In the genomic region with DNA sequence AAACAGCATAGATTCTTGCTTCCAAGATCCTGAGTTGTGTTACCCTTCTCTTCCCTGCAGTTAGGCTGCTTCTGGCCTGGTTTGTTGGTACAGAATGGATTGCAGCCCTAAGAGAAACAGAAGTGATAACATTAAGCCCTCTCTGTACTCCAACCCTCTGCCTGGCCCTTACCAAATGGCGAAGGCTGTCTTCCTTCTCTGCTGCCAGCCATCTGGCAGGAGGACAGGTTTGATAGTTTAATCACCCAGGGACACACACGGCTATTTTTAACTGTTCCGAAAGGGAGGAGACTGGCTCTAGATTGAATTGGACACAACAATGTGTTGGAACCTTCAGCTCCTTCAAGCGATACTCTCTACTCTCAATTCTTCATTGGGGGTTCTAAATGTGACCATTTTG, we compare ENCODE assay signal across 10 mouse cellular contexts. TPM values are rescaled to one million over a fixed set of nuclear protein-coding genes. Genes with fewer than 3 reads are reported as not detected.
DNase-seq lines count a peak whose midpoint lies in the region; ATAC-seq lines count a peak whose summit lies in the region.
"Had no signal": no experiment of that assay in that cellular context is flagged by ENCODE, and none has a peak within 500 bp of the region (broad histone marks: within the 10 kb centered on the region; RNA-seq: fewer than 3 reads in every experiment).

No protein-coding gene starts in this region.

- H3K36me3 ChIP-seq in liver, embryonic 13.5 days, result no peaks in the 10 kb centered on the region
- no peaks in the 10 kb centered on the region for H3K36me3 ChIP-seq in midbrain, embryonic 11.5 days (ENCODE audit: control insufficient read depth, insufficient read depth, low read length)
- no peaks in the 10 kb centered on the region for H3K36me3 ChIP-seq in limb, embryonic 10.5 days
- H3K36me3 ChIP-seq: embryonic facial prominence, embryonic 12.5 days had no signal

- H3K27me3 ChIP-seq in liver, embryonic 13.5 days, result peaks cover 23% of the 10 kb centered on the region
- H3K27me3 ChIP-seq in midbrain, embryonic 11.5 days (ENCODE audit: control insufficient read depth, insufficient read depth, low read length), result no peaks in the 10 kb centered on the region; the same call in 1 of the 2 replicates
- peaks cover 28% of the 10 kb centered on the region for H3K27me3 ChIP-seq in limb, embryonic 10.5 days (ENCODE audit: low read depth, poor library complexity, severe bottlenecking)
- H3K27me3 ChIP-seq: embryonic facial prominence, embryonic 12.5 days had no signal

- no peak overlapping the region for H3K9ac ChIP-seq in liver, embryonic 13.5 days
- H3K9ac ChIP-seq in midbrain, embryonic 11.5 days (ENCODE audit: low read length), result no peak overlapping the region
- H3K9ac ChIP-seq: embryonic facial prominence, embryonic 12.5 days had no signal

- ATAC-seq in liver, embryonic 13.5 days (ENCODE audit: low read depth), result peak; percentile 73
- ATAC-seq in midbrain, embryonic 11.5 days (ENCODE audit: low FRiP score), result no peak

- no peak overlapping the region for H3K4me2 ChIP-seq in liver, embryonic 13.5 days
- H3K4me2 ChIP-seq in midbrain, embryonic 11.5 days, result no peak overlapping the region
- H3K4me2 ChIP-seq: embryonic facial prominence, embryonic 12.5 days had no signal

- no peak overlapping the region for H3K27ac ChIP-seq in liver, embryonic 13.5 days
- no peak overlapping the region for H3K27ac ChIP-seq in midbrain, embryonic 11.5 days (ENCODE audit: low read depth, low read length)
- H3K27ac ChIP-seq in limb, embryonic 10.5 days, result no peak overlapping the region
- H3K27ac ChIP-seq: embryonic facial prominence, embryonic 12.5 days had no signal

- 44% methylated on average over 4 of the region's 4 CpGs for WGBS in liver, embryonic 13.5 days (ENCODE audit: insufficient replicate concordance)
- 88% methylated on average over 4 of the region's 4 CpGs for WGBS in midbrain, embryonic 11.5 days
- WGBS in limb, embryonic 10.5 days, result 62% methylated on average over 4 of the region's 4 CpGs

- DNase-seq in adrenal gland, postnatal 25 days, result peak; percentile 39
- DNase-seq in cerebellum, adult 8-10 months, result peak; percentile 66
- peak; percentile 64 for DNase-seq in heart, adult 8-10 months (ENCODE audit: low spot score)
- peak; percentile 17 for DNase-seq in liver, embryonic 13.5 days
- no peak for DNase-seq in midbrain, embryonic 11.5 days (ENCODE audit: low spot score, missing footprints)
- no peak for DNase-seq in limb, embryonic 10.5 days (ENCODE audit: low spot score)
- no peak for DNase-seq in layer of hippocampus, postnatal 14 days (ENCODE audit: low spot score in 2 of 2)
- DNase-seq: kidney, adult 11 months; lung, postnatal 36 days had no signal

- no peaks in the 10 kb centered on the region for H3K9me3 ChIP-seq in liver, embryonic 13.5 days (replicated peaks)
- H3K9me3 ChIP-seq in midbrain, embryonic 11.5 days (ENCODE audit: control insufficient read depth, low read length), result no peaks in the 10 kb centered on the region
- H3K9me3 ChIP-seq in limb, embryonic 10.5 days (replicated peaks), result no peaks in the 10 kb centered on the region
- H3K9me3 ChIP-seq: embryonic facial prominence, embryonic 12.5 days had no signal

- no peak overlapping the region for H3K4me3 ChIP-seq in liver, embryonic 13.5 days (replicated peaks)
- H3K4me3 ChIP-seq in midbrain, embryonic 11.5 days (ENCODE audit: low read depth, low read length), result no peak overlapping the region
- no peak overlapping the region for H3K4me3 ChIP-seq in limb, embryonic 10.5 days
- H3K4me3 ChIP-seq: embryonic facial prominence, embryonic 12.5 days had no signal

- peaks cover 9% of the 10 kb centered on the region for H3K4me1 ChIP-seq in liver, embryonic 13.5 days (replicated peaks)
- H3K4me1 ChIP-seq in midbrain, embryonic 11.5 days (ENCODE audit: control insufficient read depth, insufficient read depth, low read length), result no peaks in the 10 kb centered on the region
- H3K4me1 ChIP-seq in limb, embryonic 10.5 days, result peaks cover 11% of the 10 kb centered on the region; the same call in 1 of the 2 replicates
- H3K4me1 ChIP-seq: embryonic facial prominence, embryonic 12.5 days had no signal

RNA-seq across cellular contexts. Expression of gene Strip2, which starts 6.7 kb away (rescaled TPM):
- 1.00 and 1.2 TPM in 2 replicates for total RNA-seq in adrenal gland, postnatal 25 days (2021)
- 10 to 100 TPM; 51.6 to 63.6 (median 58.9) TPM for total RNA-seq in heart, adult 8-10 months (2022)
- polyA plus RNA-seq in liver, embryonic 13.5 days (2015; fragmentation: Nextera tagmentation; extraction: Ambion mirVana), result 0.44 and 0.60 TPM in 2 replicates
- polyA plus RNA-seq in midbrain, embryonic 11.5 days (2014; fragmentation: Nextera tagmentation; extraction: Ambion mirVana), result 0.62 and 0.83 TPM in 2 replicates
- polyA plus RNA-seq in limb, embryonic 10.5 days (2016; fragmentation: Nextera tagmentation; extraction: Ambion mirVana), result 0.60 and 0.95 TPM in 2 replicates
- total RNA-seq in layer of hippocampus, postnatal 14 days (2021), result 10 to 100 TPM; 22.3 to 27.2 TPM

Comparison
In these comparisons a context has a peak if more than half of its experiments do, and no peak if none do; other contexts are left out.
1. DNase-seq: peak in adrenal gland, postnatal 25 days (single experiment), cerebellum, adult 8-10 months (single experiment), heart, adult 8-10 months (single experiment) and liver, embryonic 13.5 days (single experiment); none in midbrain, embryonic 11.5 days (single experiment), limb, embryonic 10.5 days (single experiment) and layer of hippocampus, postnatal 14 days (0 of 2).
2. RNA of gene Strip2, which starts 6.7 kb away (total RNA-seq): 51.6 to 63.6 TPM in heart, adult 8-10 months and 22.3 to 27.2 TPM in layer of hippocampus, postnatal 14 days; 1.00 to 1.2 TPM in adrenal gland, postnatal 25 days; every median in the first group is over 10 times any median in the second.